Mouse (Mus musculus): ENCODE measurements around the gene Prmt2. TPM values are rescaled to one million over a fixed set of nuclear protein-coding genes. Genes with fewer than 3 reads are reported as not detected.

The Prmt2 gene
- polyA plus RNA-seq (2015; fragmentation: Nextera tagmentation; extraction: Ambion mirVana), result 246 and 258 TPM in 2 replicates

- Histone ChIP-seq H3K4me3 (peak within 1 kb of the TSS; percentile 73), H3K4me1 (replicated peaks) (peaks cover 31% of the 10 kb centered on the region), H3K9me3 (no peaks in the 10 kb centered on the region), H3K27ac (peak within 1 kb of the TSS; percentile 97), H3K4me2 (peak within 1 kb of the TSS; percentile 68), H3K27me3 (0 out of 2 replicates have a peak, but pooled peaks cover 4% of the 10 kb centered on the region), H3K9ac (peak within 1 kb of the TSS; percentile 85), H3K36me3 (peaks cover 11% of the 10 kb centered on the region; the same call in 1 of the 2 replicates)
- ATAC-seq (ENCODE audit: low FRiP score), result peak; percentile 98
- WGBS, result under 1% methylated on average over 47 of the region's 47 CpGs
These were observed at the start of gene Prmt2 for GRCm38 (mm10) chr10:76237341-76238225. Prmt2 (minus strand) TSS chr10:76237865.

- H3K9ac ChIP-seq, result no peak overlapping the region
- peaks cover 88% of the 10 kb centered on the region for H3K36me3 ChIP-seq
- H3K9me3 ChIP-seq, result no peaks in the 10 kb centered on the region
- H3K4me1 ChIP-seq (replicated peaks), result no peaks in the 10 kb centered on the region
- 73% methylated on average over 5 of the region's 5 CpGs for WGBS
- ATAC-seq (ENCODE audit: low FRiP score), result no peak
- no peak overlapping the region for H3K4me3 ChIP-seq
- H3K4me2 ChIP-seq, result no peak overlapping the region
- H3K27me3 ChIP-seq, result no peaks in the 10 kb centered on the region
- H3K27ac ChIP-seq, result no peak overlapping the region
These were observed 41.0 kb upstream of the Prmt2 start for GRCm38 (mm10) chr10:76278541-76279097.

- H3K4me3 ChIP-seq, result no peak overlapping the region
- no peak overlapping the region for H3K9ac ChIP-seq
- no peak overlapping the region for H3K27ac ChIP-seq
- no peaks in the 10 kb centered on the region for H3K9me3 ChIP-seq
- no peak for ATAC-seq (ENCODE audit: low FRiP score)
- WGBS, result 86% methylated on average over 10 of the region's 10 CpGs
- H3K36me3 ChIP-seq, result peaks cover 89% of the 10 kb centered on the region
- no peak overlapping the region for H3K4me2 ChIP-seq
- H3K4me1 ChIP-seq (replicated peaks), result no peaks in the 10 kb centered on the region
- no peaks in the 10 kb centered on the region for H3K27me3 ChIP-seq
These were observed 37.6 kb upstream of the Prmt2 start for GRCm38 (mm10) chr10:76275256-76275655.

GRCm38 (mm10) chr10:76271238-76271637, 33.6 kb upstream of the Prmt2 start:
- no peak overlapping the region for H3K4me2 ChIP-seq
- no peak for ATAC-seq (ENCODE audit: low FRiP score)
- no peaks in the 10 kb centered on the region for H3K4me1 ChIP-seq (replicated peaks)
- H3K27ac ChIP-seq, result no peak overlapping the region
- peaks cover 93% of the 10 kb centered on the region for H3K36me3 ChIP-seq
- 54% methylated on average over 8 of the region's 8 CpGs for WGBS
- no peak overlapping the region for H3K4me3 ChIP-seq
- no peaks in the 10 kb centered on the region for H3K27me3 ChIP-seq
- no peak overlapping the region for H3K9ac ChIP-seq
- no peaks in the 10 kb centered on the region for H3K9me3 ChIP-seq

- Histone ChIP-seq H3K4me1 (replicated peaks) (peaks cover 9% of the 10 kb centered on the region), H3K4me2 (no peak overlapping the region), H3K4me3 (no peak overlapping the region), H3K9me3 (no peaks in the 10 kb centered on the region), H3K27me3 (no peaks in the 10 kb centered on the region), H3K9ac (no peak overlapping the region), H3K27ac (no peak overlapping the region), H3K36me3 (peaks cover 54% of the 10 kb centered on the region)
- no peak for ATAC-seq (ENCODE audit: low FRiP score)
- 66% methylated on average over 4 of the region's 4 CpGs for WGBS
These were observed 24.8 kb upstream of the Prmt2 start for GRCm38 (mm10) chr10:76262431-76262830.

GRCm38 (mm10) chr10:76261447-76261846, 23.8 kb upstream of the Prmt2 start:
- Histone ChIP-seq H3K27ac (no peak overlapping the region), H3K4me2 (no peak overlapping the region), H3K4me1 (replicated peaks) (peaks cover 9% of the 10 kb centered on the region), H3K9me3 (no peaks in the 10 kb centered on the region), H3K27me3 (no peaks in the 10 kb centered on the region), H3K36me3 (peaks cover 50% of the 10 kb centered on the region), H3K9ac (no peak overlapping the region), H3K4me3 (no peak overlapping the region)
- no peak for ATAC-seq (ENCODE audit: low FRiP score)
- 89% methylated on average over 3 of the region's 3 CpGs for WGBS

DNA sequence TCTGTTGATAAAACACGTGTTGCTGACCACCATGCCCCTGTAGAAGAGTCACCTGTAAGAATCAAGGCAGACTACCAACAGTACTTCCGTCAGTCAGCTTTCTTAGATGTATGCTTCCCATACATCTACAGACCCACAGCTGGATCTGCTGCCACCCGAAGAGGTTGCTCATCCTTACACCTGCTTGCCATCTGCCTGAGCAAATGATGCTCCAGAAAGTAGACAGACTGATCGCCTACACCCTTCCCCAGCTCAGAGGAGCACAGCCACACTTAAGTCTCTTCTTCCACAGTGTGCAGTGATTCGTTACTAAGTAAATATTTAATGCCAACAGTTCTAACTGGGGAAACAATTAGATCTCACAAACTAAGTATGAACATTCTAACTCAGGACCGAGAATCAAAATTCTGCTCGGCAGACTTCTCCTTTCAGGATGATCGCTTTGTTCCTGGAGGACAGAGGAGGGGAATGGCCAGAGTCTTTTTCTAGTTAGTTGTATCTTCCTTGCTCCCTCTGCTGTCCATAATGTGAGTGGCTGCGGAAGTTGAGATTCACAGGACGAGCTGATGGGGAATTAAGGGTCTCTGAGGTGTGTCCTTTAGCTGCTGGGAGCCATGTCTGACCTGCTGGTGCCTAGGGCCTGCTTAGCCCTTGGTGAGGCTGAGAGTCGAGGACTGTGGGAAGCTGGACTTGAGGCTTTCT, 22.8 kb upstream of the Prmt2 start:
- H3K4me1 ChIP-seq (replicated peaks), result peaks cover 11% of the 10 kb centered on the region
- no peak overlapping the region for H3K4me3 ChIP-seq
- peaks cover 41% of the 10 kb centered on the region for H3K36me3 ChIP-seq
- 60% methylated on average over 11 of the region's 11 CpGs for WGBS
- ATAC-seq (ENCODE audit: low FRiP score), result no peak
- H3K9me3 ChIP-seq, result no peaks in the 10 kb centered on the region
- H3K9ac ChIP-seq, result no peak overlapping the region
- no peak overlapping the region for H3K4me2 ChIP-seq
- no peaks in the 10 kb centered on the region for H3K27me3 ChIP-seq
- H3K27ac ChIP-seq, result no peak overlapping the region

- Histone ChIP-seq H3K4me1 (replicated peaks) (peaks cover 12% of the 10 kb centered on the region), H3K36me3 (peaks cover 33% of the 10 kb centered on the region), H3K4me2 (no peak overlapping the region), H3K27me3 (no peaks in the 10 kb centered on the region), H3K9me3 (no peaks in the 10 kb centered on the region), H3K9ac (no peak overlapping the region), H3K27ac (no peak overlapping the region), H3K4me3 (no peak overlapping the region)
- ATAC-seq (ENCODE audit: low FRiP score), result no peak
- WGBS, result 68% methylated on average over 18 of the region's 18 CpGs
These were observed 22.0 kb upstream of the Prmt2 start for GRCm38 (mm10) chr10:76259566-76260232.

DNA sequence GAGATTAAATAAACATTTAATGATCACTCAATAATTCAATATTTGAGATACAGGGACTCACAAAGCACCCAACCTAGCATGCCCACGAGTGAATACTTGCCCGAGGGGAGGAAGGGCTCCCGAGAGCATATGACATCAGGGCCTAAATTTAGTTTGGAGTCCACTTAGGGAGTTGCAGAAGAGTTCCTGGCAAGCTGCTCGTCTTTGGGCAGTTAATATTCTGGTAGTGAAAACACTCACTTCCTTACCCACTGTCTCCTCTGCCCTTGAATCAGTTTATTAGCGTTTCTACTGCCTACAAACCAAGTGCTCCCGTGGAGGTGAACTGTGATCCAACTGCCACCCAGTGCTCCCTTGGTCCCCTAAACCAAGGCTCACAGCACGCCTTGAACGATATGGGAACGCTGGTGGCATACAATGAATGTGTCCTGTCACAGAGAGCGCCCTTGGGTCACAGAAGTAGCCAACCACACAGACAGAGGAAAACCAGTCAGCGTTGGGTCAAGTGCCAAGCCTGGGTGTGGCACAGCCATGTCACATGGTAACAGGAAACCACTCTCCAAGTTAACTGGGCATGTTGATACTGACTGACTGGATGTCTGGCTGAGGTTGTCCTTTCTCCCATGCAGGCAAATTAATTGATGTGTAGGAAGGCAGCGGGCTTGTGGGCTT, 20.2 kb upstream of the Prmt2 start:
- Histone ChIP-seq H3K27ac (no peak overlapping the region), H3K9me3 (no peaks in the 10 kb centered on the region), H3K36me3 (peaks cover 21% of the 10 kb centered on the region), H3K4me1 (replicated peaks) (peaks cover 24% of the 10 kb centered on the region), H3K4me2 (no peak overlapping the region), H3K27me3 (no peaks in the 10 kb centered on the region), H3K4me3 (no peak overlapping the region), H3K9ac (no peak overlapping the region)
- no peak for ATAC-seq (ENCODE audit: low FRiP score)
- WGBS, result 88% methylated on average over 12 of the region's 12 CpGs

GRCm38 (mm10) chr10:76257231-76257630, 19.6 kb upstream of the Prmt2 start:
- WGBS, result 97% methylated on average over 7 of the region's 7 CpGs

DNA sequence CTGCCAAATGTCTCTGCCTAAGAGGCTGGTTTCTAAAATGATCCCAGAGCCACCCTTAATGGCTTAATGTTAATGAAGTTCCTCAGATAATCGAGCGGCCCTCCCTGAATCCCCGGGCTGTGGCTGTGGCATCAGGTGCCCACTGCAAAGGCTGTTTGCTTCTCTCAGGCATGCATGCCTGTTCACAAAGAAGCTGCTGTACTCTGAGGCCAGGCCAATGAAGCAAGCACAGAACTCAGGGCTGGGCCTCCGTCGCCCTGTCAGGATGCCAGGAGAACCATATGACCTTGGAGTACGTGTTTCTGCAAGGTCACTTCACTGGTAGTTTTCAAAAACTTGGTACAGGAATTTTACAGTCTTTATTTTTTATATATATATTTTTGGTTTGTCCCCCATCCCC, 18.0 kb upstream of the Prmt2 start:
- H3K36me3 ChIP-seq, result peaks cover 11% of the 10 kb centered on the region; the same call in 1 of the 2 replicates
- ATAC-seq (ENCODE audit: low FRiP score), result no peak
- no peak overlapping the region for H3K4me2 ChIP-seq
- no peaks in the 10 kb centered on the region for H3K27me3 ChIP-seq
- H3K9ac ChIP-seq, result no peak overlapping the region
- H3K27ac ChIP-seq, result no peak overlapping the region
- 60% methylated on average over 6 of the region's 6 CpGs for WGBS
- H3K4me3 ChIP-seq, result no peak overlapping the region
- H3K9me3 ChIP-seq, result no peaks in the 10 kb centered on the region
- peaks cover 24% of the 10 kb centered on the region for H3K4me1 ChIP-seq (replicated peaks)

More at GRCm38 (mm10) chr10:76257231-76257630, 19.6 kb upstream of the Prmt2 start:
- Histone ChIP-seq H3K36me3 (peaks cover 17% of the 10 kb centered on the region), H3K9me3 (no peaks in the 10 kb centered on the region), H3K4me3 (no peak overlapping the region), H3K4me1 (replicated peaks) (peaks cover 24% of the 10 kb centered on the region), H3K27ac (no peak overlapping the region), H3K4me2 (no peak overlapping the region), H3K27me3 (no peaks in the 10 kb centered on the region), H3K9ac (no peak overlapping the region)
- no peak for ATAC-seq (ENCODE audit: low FRiP score)

Data from hindbrain, embryonic 13.5 days (tissue).